Mouse (Mus musculus) frontal cortex, postnatal 10 days (tissue): Measurements from ENCODE around the gene Fgl2.
A peak's percentile ranks its signal among the peaks of the same experiment; 100 is the strongest.

Source experiments
- DNase-seq, 2 experiments: peaks; one replicate each; pipeline ENCODE4 v3.0.0; 2022; ENCODE audit warnings: low spot score in 2 of 2, mixed read lengths in 1 of 2

Fgl2 gene

DNA sequence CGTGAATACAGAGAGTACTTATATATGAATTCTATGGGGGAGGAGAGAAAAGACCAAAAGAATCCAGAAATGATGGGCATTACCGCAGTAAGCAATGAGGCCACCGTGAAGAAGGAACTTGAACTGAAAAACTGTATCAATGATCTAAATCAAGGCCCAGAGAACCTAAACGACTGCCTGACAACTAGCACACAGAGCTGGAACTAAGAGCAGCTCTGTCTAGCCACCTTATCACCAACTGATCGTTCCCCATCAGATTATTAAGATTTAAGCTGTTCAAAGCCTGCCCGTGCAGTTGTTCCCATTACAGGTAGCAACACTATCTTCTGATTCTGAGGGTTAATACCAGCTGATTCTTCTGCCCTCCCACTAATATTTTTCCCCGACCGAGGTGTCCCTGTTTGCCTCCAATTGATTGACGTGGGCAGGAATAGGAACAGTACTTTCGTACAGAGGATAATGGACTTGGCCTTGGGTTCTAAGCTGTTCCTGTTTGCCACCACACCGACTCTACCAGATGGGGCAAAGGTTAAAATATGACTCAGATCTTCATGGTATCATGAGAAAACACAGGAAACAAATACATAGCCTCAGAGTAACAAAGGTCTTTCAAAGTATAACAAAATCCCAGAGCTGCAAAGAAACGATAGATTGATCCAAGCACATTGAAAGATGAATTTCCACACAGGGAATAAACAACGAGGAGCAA is 12.0 kb downstream of the Fgl2 start:
- no peak for DNase-seq

GRCm38 (mm10) chr5:21384976-21385375 is 12.5 kb downstream of the Fgl2 start:
- DNase-seq = no peak

GRCm38 (mm10) chr5:21386432-21386831 is 14.0 kb downstream of the Fgl2 start:
- no peak for DNase-seq

DNA sequence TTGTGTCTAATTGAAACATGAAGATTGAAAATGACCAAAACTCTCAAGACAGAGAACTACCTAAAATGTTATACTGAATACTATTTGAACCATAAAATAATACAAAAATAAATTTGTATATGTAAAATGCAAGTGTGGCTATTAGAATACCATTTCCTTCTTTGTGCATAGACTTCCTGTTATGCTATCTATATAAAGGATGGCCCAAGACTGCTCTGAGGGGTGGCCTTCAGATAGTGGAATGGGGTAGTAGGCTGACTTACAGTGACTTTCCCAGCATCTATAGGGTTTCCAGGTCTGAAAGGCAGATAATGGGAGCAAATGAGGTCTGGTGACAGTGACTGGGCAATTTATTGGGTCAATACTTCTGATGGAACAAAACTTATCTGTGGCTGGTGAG is 14.9 kb downstream of the Fgl2 start:
- no peak for DNase-seq

DNA sequence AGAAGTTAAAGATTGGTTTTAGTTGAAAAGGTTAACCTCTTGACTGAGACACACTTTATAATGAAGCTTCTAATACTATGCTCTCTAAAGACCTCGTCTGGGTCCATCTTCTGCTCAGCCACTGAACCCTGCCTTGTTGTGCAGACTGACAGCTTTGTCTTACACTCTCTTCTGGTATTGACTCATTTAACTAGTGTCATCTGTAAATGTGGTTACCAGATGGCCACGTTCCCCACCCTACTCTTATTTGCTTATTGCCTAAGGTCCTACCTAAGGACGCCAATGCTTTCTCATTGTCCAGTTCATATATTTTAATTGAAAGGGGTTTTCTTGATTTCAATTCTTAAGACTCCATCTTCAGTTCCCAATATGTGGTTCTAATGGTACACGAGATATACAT is 16.4 kb downstream of the Fgl2 start:
- DNase-seq = no peak

GRCm38 (mm10) chr5:21391616-21392384 is 19.4 kb downstream of the Fgl2 start:
- no peak for DNase-seq

- DNase-seq = no peak
Observed at GRCm38 (mm10) chr5:21394562-21394961, 22.1 kb downstream of the Fgl2 start.

DNA sequence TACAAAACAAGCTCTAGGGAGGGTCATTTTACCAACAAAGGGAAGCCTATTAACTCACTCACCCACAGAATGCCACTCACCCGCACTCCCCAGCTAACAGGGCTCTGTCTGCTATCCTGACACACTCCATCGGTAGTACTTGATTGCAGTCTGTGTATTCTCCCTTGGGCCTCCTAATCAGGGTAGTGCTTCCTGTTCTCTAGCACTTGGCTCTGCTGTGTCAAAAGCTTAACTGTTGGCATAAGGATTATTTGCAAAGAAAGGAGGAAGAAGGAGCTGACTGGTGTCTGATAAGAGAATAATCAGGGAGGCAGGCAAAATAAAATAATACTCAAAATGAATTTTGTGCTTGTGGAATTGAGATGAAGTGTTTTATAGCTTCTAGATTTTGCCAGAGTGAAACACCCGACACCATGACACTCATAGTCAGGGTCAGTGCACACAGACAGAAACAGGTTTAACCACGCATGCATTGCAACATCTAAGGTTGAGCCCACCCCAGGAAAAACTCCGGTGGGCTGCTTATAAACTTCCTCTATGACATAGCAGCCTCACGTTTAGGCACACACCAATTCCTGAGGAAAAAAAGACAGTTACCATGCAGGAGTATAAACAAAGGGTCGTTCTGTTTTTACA is 22.9 kb downstream of the Fgl2 start:
- DNase-seq = no peak

GRCm38 (mm10) chr5:21411261-21411666 is 38.8 kb downstream of the Fgl2 start:
- no peak for DNase-seq

DNA sequence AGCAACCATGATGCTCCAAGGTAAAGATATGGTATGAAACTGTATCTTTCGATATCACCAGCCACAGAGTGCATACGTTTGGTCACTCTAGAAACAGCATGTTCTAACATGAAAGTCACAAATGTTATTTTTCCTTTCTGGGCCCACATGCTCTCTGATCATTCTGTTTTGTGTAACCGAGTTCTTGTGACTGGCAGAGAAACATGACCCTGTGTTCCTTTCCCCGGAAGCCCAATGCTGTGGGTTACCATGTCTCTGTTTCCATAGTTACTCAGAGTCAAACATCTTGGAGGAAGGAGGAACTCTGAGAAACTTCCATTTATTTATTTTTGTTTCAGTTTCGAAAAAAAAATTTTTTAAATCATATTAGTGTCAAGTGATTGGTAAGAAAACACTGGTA is 39.6 kb downstream of the Fgl2 start:
- no peak for DNase-seq

- DNase-seq = no peak
Observed at GRCm38 (mm10) chr5:21413322-21413721, 40.9 kb downstream of the Fgl2 start.

DNA sequence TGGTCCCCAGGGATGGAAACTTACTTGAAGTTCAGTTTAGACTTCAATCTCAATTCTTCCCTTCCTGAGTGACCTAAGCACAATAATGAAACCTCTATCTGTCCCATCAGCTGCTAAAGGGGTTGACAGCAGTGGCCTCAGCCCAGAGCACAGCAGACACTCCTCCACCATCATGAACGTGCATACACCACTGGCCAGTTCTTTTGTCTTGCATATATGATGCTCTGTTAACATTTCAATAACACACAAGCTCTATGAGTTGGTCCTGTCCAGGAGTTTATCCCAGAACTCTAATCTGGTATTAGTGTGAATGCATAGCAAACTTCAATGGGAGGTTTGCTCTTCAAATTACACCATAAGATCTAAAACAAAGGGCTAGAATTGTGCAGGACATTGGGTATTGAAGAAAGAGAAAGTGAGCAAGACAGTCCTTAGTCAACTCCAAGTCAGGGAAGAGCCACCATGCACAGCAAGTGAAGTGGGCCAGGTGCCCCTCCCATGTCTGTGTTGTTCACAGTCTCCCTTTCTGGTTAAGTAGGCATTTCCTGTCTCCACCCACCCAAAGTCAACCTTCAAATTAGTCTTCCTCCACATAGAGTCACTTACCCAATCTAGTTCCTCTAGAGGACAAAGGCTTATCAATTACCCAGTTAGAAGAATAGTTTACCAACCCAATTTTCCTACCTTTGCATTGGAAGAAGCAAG is 41.8 kb downstream of the Fgl2 start:
- no peak for DNase-seq

GRCm38 (mm10) chr5:21418613-21419012 is 46.2 kb downstream of the Fgl2 start:
- no peak for DNase-seq

GRCm38 (mm10) chr5:21420609-21421008 is 48.2 kb downstream of the Fgl2 start:
- no peak for DNase-seq

GRCm38 (mm10) chr5:21424614-21425602 is 52.5 kb downstream of the Fgl2 start, which contains the start of the genes Ccdc146 and Fam185a:
TSS of gene Ccdc146 (minus strand) at chr5:21424677.
TSS of gene Fam185a (plus strand) at chr5:21424958.
- peak; percentile 91 to 97 for DNase-seq

DNA sequence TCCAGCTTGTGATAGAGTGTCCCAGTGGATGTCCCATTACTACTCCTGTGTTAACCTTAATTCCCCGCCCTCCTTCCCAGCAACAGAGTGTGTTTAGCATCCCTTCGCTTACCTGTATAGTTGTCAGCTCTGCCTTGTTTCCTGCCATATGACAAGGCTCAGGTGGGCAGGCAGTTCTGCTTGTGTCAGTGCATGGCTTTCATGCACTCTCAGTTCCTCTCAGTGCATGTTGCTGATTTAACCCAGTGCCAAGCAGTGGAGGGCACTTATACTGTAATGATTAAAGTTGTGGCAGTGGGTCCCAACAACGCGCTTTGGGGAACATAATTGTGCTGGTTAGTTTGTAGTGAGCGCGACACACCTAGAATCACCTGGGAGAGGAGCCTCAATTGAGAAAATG is 54.2 kb downstream of the Fgl2 start:
- DNase-seq = no peak
